Comparison of ENCODE assay signal across 29 mouse cellular contexts in the genomic region with DNA sequence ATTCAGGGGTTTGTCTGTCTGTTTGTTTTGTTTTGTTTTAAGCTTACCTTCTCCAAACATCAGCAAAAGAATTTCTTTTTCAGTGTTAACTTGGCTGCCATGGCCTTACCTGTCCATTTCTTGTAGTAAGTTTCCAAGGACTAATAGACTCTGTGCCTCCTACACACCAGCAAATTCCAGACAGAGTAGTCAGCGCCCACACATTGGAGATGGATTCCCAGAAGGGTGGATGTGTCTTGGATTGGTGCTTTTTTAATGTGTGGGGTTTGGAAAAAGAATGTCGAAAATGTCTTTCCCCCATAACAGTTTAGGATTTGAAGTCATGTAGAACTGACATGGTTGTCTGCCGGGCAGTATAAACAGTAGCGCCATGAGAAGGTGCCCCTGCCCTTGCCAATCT.
DNase-seq lines count a peak whose midpoint lies in the region; ATAC-seq and TF ChIP-seq lines count a peak whose summit lies in the region.
"Had no signal": no experiment of that assay in that cellular context is flagged by ENCODE, and none has a peak within 500 bp of the region (broad histone marks: within the 10 kb centered on the region; RNA-seq: fewer than 3 reads in every experiment).

No protein-coding gene starts in this region.

- H3K79me2 ChIP-seq in myocyte (ENCODE audit: control insufficient read depth, insufficient read depth) = no peaks in the 10 kb centered on the region

- H3K27me3 ChIP-seq in myocyte (ENCODE audit: control insufficient read depth, insufficient read depth, insufficient read length) = no peaks in the 10 kb centered on the region
- H3K27me3 ChIP-seq: embryonic facial prominence, embryonic 13.5 days; heart, embryonic 13.5 days; Patski had no signal

- no peak for TF ChIP-seq POLR2A in myocyte (IDR thresholded peaks at IDR 0.05; ENCODE audit: insufficient read length, low read depth)

- H3K4me3 ChIP-seq in myocyte = no peak overlapping the region
- H3K4me3 ChIP-seq: embryonic facial prominence, embryonic 10.5 days; embryonic facial prominence, embryonic 13.5 days; heart, adult 2 months; heart, embryonic 10.5 days; heart, embryonic 13.5 days had no signal

- no peak for DNase-seq in frontal cortex, postnatal 14 days (ENCODE audit: low spot score in 2 of 2)
- DNase-seq in brain, adult 2 months (ENCODE audit: low read depth, low spot score) = peak; percentile 46
- no peak for DNase-seq in spleen, postnatal 10 days (ENCODE audit: low spot score in 2 of 2)
- DNase-seq in adrenal gland, postnatal 25 days = no peak
- DNase-seq in thymus, postnatal 14 days = no peak
- DNase-seq: adrenal gland, postnatal 10 days; B cell, adult 2 months; cerebellum, adult 18-20 months; cerebellum, adult 9-11 months; cerebellum, postnatal 25 days; forebrain, postnatal 0 days; gastrocnemius, postnatal 10 days; gastrocnemius, postnatal 36 days; heart, adult 2 months; heart, postnatal 14 days; heart, postnatal 4 days had no signal

- H3K36me3 ChIP-seq in myocyte (ENCODE audit: control insufficient read depth, insufficient read depth) = no peaks in the 10 kb centered on the region
- H3K36me3 ChIP-seq: embryonic facial prominence, embryonic 10.5 days; embryonic facial prominence, embryonic 13.5 days; heart, embryonic 10.5 days; heart, embryonic 13.5 days had no signal

- H3ac ChIP-seq in myocyte (ENCODE audit: control insufficient read depth, insufficient read length) = no peak overlapping the region

- ATAC-seq in frontal cortex, adult (ENCODE audit: low TSS enrichment) = peak; percentile 91
- ATAC-seq: CD4-positive, CD25-positive, alpha-beta regulatory T cell, adult 4 months; forebrain, embryonic 14.5 days; forebrain, postnatal 0 days; hindbrain, postnatal 0 days; inflammation-experienced regulatory T-cells, adult 6 months; intestine, embryonic 16.5 days; Patski had no signal

- peak overlapping the region; percentile 60 for H3K4me2 ChIP-seq in myocyte (ENCODE audit: low read depth)
- H3K4me2 ChIP-seq: embryonic facial prominence, embryonic 13.5 days; heart, embryonic 13.5 days; hindbrain, embryonic 14.5 days had no signal

TF ChIP-seq in myocyte, 11 proteins besides CTCF, POLR2A, EP300 and RAD21:
- TF ChIP-seq MYOG (IDR thresholded peaks at IDR 0.05; ENCODE audit: control insufficient read depth in 1 of 3, insufficient read depth in 1 of 3, insufficient read length in 2 of 3, low read depth in 2 of 3) (no peak), MAX (IDR thresholded peaks at IDR 0.05; ENCODE audit: low read depth) (no peak), SRF (IDR thresholded peaks at IDR 0.05; ENCODE audit: control insufficient read depth, insufficient read length, low read depth) (no peak), TCF12 (IDR thresholded peaks at IDR 0.05; ENCODE audit: insufficient read depth, poor library complexity, severe bottlenecking) (no peak), POLR2AphosphoS2 (IDR thresholded peaks at IDR 0.05; ENCODE audit: insufficient read length, low read depth) (no peak), USF1 (IDR thresholded peaks at IDR 0.05; ENCODE audit: low read depth) (no peak), MYOD1 (IDR thresholded peaks at IDR 0.05; ENCODE audit: control insufficient read depth in 1 of 3, insufficient read length in 2 of 3, low read depth in 2 of 3) (no peak), REST (IDR thresholded peaks at IDR 0.05; ENCODE audit: insufficient read depth, insufficient read length) (no peak), E2F4 (IDR thresholded peaks at IDR 0.05; ENCODE audit: insufficient read depth) (no peak), CEBPB (IDR thresholded peaks at IDR 0.05; ENCODE audit: insufficient read depth, poor library complexity, severe bottlenecking) (no peak), TCF3 (IDR thresholded peaks at IDR 0.05; ENCODE audit: insufficient read length, low read depth) (no peak)
